Mouse (Mus musculus) adrenal gland (tissue): ENCODE data around the gene Slc25a10.

Experiments
- intact Hi-C: fragments of 180-260 bp; cut with DNase I; formaldehyde crosslinking; loops from one replicate; pipeline ENCODE4 v1.15.1; 2025

The Slc25a10 gene

GRCm38 (mm10) chr11:120484265-120484981 is 7.2 kb upstream of the Slc25a10 start, which contains the start of gene Mrpl12:
Gene Mrpl12 (plus strand): TSS chr11:120484613.
- intact Hi-C loops, result no loop called here

GRCm38 (mm10) chr11:120485251-120485650 is 6.4 kb upstream of the Slc25a10 start:
- intact Hi-C loops, result loop anchor here (5.0 kb wide), 1 partner anchor 97 kb away; the partner anchor contains the start of gene Arhgdia

- intact Hi-C loops, result loop anchor here (2.0 to 5.0 kb wide), 2 partner anchors 20 to 94 kb away; partner anchors contain the start of gene Arhgdia
Measured at GRCm38 (mm10) chr11:120488516-120488915, 3.1 kb upstream of the Slc25a10 start.

- intact Hi-C loops, result loop anchor here (2.0 to 5.0 kb wide), 2 partner anchors 20 to 93 kb away; partner anchors contain the start of gene Arhgdia
Measured at GRCm38 (mm10) chr11:120489054-120489761, 2.4 kb upstream of the Slc25a10 start.

- intact Hi-C loops, result loop anchor here (10.0 kb wide), 1 partner anchor 294 kb away; the partner anchor contains the start of genes Gps1 and Rfng
Measured at GRCm38 (mm10) chr11:120490291-120491046, 1.2 kb upstream of the Slc25a10 start.

GRCm38 (mm10) chr11:120492024-120492877 is 611 bp downstream of the Slc25a10 start:
- intact Hi-C loops, result loop anchor here (10.0 kb wide), 1 partner anchor 293 kb away; the partner anchor contains the start of genes Gps1 and Rfng

GRCm38 (mm10) chr11:120492878-120493203 is 1.2 kb downstream of the Slc25a10 start:
- intact Hi-C loops, result loop anchor here (10.0 kb wide), 1 partner anchor 292 kb away; the partner anchor contains the start of genes Gps1 and Rfng

- intact Hi-C loops, result loop anchor here (10.0 kb wide), 1 partner anchor 291 kb away; the partner anchor contains the start of genes Gps1 and Rfng
Measured at GRCm38 (mm10) chr11:120493351-120493750, 1.7 kb downstream of the Slc25a10 start.

- intact Hi-C loops, result loop anchor here (10.0 kb wide), 1 partner anchor 291 kb away; the partner anchor contains the start of genes Gps1 and Rfng
Measured at GRCm38 (mm10) chr11:120493911-120494310, 2.3 kb downstream of the Slc25a10 start.

GRCm38 (mm10) chr11:120497436-120497835 is 5.8 kb downstream of the Slc25a10 start:
- intact Hi-C loops, result loop anchor here (10.0 kb wide), 1 partner anchor 287 kb away; the partner anchor contains the start of genes Gps1 and Rfng

- intact Hi-C loops, result loop anchor here (10.0 kb wide), 1 partner anchor 287 kb away; the partner anchor contains the start of genes Gps1 and Rfng
Measured at GRCm38 (mm10) chr11:120498226-120498625, 6.6 kb downstream of the Slc25a10 start.

- intact Hi-C loops, result loop anchor here (10.0 kb wide), 1 partner anchor 286 kb away; the partner anchor contains the start of genes Gps1 and Rfng
Measured at GRCm38 (mm10) chr11:120498891-120499290, 7.3 kb downstream of the Slc25a10 start.

- intact Hi-C loops, result loop anchor here (10.0 kb wide), 1 partner anchor 285 kb away; the partner anchor contains the start of genes Gps1 and Rfng
Measured at GRCm38 (mm10) chr11:120499894-120500293, 8.3 kb downstream of the Slc25a10 start.

GRCm38 (mm10) chr11:120500357-120500756 is 8.7 kb downstream of the Slc25a10 start:
- intact Hi-C loops, result no loop called here

GRCm38 (mm10) chr11:120501018-120501417 is 9.4 kb downstream of the Slc25a10 start:
- intact Hi-C loops, result no loop called here

GRCm38 (mm10) chr11:120501701-120502100 is 10.1 kb downstream of the Slc25a10 start:
- intact Hi-C loops, result no loop called here

GRCm38 (mm10) chr11:120505661-120506060 is 14.0 kb downstream of the Slc25a10 start:
- intact Hi-C loops, result no loop called here

GRCm38 (mm10) chr11:120506899-120507298 is 15.3 kb downstream of the Slc25a10 start:
- intact Hi-C loops, result no loop called here

GRCm38 (mm10) chr11:120507611-120508289 is 16.1 kb downstream of the Slc25a10 start:
- intact Hi-C loops, result loop anchor here (2.0 kb wide), 1 partner anchor 19 kb away; no protein-coding TSS in a partner anchor
